Mouse (Mus musculus): ENCODE measurements around the gene Ikzf3. TPM values are rescaled to one million over a fixed set of nuclear protein-coding genes. Genes with fewer than 3 reads are reported as not detected.

Gene Ikzf3
- polyA plus RNA-seq, 1 experiment, result 3.9 TPM

DNA sequence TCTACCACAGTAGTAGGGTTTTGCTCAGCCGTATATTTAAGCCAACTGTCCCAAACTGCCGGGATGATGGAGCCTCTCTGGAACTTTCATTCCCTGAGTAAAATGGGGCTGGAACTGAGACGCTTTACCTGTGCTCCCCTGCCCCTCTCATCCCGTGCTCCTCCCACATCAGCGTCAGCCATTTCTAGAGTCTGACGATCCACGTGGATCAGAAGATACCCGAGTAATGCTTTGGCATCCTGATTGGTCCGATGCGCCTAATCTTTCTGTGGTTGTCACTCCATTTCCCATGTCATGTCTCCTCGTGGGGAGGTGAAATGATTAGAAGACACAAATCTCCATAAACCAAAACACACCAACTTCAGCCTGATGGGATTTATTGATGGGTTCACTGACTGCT is 70.9 kb downstream of the Ikzf3 start:
- Histone ChIP-seq H3K27me3 (replicated peaks; ENCODE audit: control insufficient read depth, insufficient read depth, low read length) (no peaks in the 10 kb centered on the region), H3K27ac (ENCODE audit: insufficient read depth, low read depth, low read length) (no peak overlapping the region), H3K4me1 (ENCODE audit: control insufficient read depth, insufficient read depth, low read length) (no peaks in the 10 kb centered on the region), H3K4me3 (ENCODE audit: insufficient read depth, low read depth, low read length) (no peak overlapping the region), H3K36me3 (ENCODE audit: control insufficient read depth, insufficient read depth, low read length) (no peaks in the 10 kb centered on the region)
- no peak for TF ChIP-seq CTCF (conservative IDR thresholded peaks at IDR 0.05; ENCODE audit: insufficient read depth, insufficient read length, low read depth, low read length)
- WGBS, result 91% methylated on average over 11 of the region's 11 CpGs
- DNase-seq, result no peak

DNA sequence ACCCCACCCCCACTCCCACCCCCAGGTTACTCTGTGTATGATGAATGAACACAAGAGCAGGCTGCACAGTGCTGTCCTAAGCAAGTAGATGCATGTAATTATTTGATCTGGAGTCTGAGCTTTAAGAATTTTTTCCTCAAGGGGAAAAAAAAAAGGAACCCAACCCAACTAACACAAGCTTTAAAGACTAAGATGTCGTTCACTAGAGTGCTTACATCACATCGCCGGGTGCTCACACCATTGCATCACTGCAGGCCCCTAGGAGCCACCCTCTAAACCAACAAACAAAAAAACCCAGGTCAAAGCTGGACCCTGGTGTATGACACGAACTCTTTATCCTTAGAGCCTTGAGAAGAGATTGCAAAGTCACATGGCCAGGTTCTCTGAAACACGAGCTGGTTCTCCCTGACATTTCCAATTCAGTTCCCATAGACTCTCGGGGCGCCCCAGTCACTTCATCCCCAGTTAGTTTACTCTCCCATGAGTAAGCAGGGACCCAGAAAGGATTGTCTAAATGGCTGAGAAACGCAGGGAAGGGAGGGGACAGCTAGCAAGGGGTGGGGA is 71.8 kb downstream of the Ikzf3 start:
- no peak overlapping the region for H3K27ac ChIP-seq (ENCODE audit: insufficient read depth, low read depth, low read length)
- no peaks in the 10 kb centered on the region for H3K4me1 ChIP-seq (ENCODE audit: control insufficient read depth, insufficient read depth, low read length)
- H3K4me3 ChIP-seq (ENCODE audit: insufficient read depth, low read depth, low read length), result no peak overlapping the region
- no peak for TF ChIP-seq POLR2A (IDR thresholded peaks at IDR 0.05; ENCODE audit: low read depth, low read length)
- TF ChIP-seq CTCF (conservative IDR thresholded peaks at IDR 0.05; ENCODE audit: insufficient read depth, insufficient read length, low read depth, low read length), result no peak
- 54% methylated on average over 8 of the region's 8 CpGs for WGBS
- H3K36me3 ChIP-seq (ENCODE audit: control insufficient read depth, insufficient read depth, low read length), result no peaks in the 10 kb centered on the region
- no peaks in the 10 kb centered on the region for H3K27me3 ChIP-seq (replicated peaks; ENCODE audit: control insufficient read depth, insufficient read depth, low read length)
- no peak for DNase-seq

DNA sequence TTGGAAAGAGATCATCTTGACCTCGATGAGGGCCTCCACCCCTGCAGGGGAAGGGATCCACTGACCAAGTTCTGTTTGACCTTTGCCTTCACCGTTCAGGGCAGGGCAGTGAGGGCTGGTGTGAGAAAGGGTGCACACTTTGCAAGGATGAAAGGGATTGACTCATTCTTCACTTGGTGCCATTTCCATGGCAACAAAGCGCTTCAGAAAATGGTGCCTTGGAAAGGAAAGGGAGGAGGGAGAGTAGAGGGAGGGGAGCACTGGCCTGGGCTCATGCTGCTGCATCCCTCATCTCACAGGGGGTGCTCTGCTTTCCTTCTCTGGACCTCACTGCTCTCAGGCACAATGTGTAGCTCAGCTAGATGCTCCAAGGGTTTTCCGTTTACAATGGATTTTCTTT is 73.1 kb downstream of the Ikzf3 start:
- Histone ChIP-seq H3K4me3 (ENCODE audit: insufficient read depth, low read depth, low read length) (no peak overlapping the region), H3K27me3 (replicated peaks; ENCODE audit: control insufficient read depth, insufficient read depth, low read length) (no peaks in the 10 kb centered on the region), H3K36me3 (ENCODE audit: control insufficient read depth, insufficient read depth, low read length) (no peaks in the 10 kb centered on the region), H3K4me1 (ENCODE audit: control insufficient read depth, insufficient read depth, low read length) (no peaks in the 10 kb centered on the region), H3K27ac (ENCODE audit: insufficient read depth, low read depth, low read length) (no peak overlapping the region)
- DNase-seq, result no peak
- TF ChIP-seq POLR2A (IDR thresholded peaks at IDR 0.05; ENCODE audit: low read depth, low read length) (no peak), CTCF (conservative IDR thresholded peaks at IDR 0.05; ENCODE audit: insufficient read depth, insufficient read length, low read depth, low read length) (no peak)
- 59% methylated on average over 4 of the region's 4 CpGs for WGBS

DNA sequence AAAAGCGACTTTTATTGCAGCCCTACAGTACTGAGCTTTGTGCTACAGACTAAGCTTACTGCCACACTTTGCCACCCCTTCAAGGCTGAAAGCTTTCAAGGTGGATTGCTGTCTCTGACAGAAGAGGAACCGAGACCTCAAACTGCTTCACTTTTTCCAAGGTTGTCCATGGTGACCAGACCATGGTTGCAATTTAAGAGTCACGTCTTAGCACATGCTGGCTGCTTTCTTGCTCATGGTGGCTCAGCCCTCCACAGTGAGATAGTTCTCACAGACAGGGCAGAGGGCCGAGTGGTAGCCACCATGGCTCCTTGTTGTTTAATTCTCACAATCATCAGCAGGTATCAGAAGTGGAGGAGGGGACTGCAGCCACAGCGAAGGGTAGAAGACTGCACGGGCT is 75.0 kb downstream of the Ikzf3 start:
- no peak overlapping the region for H3K27ac ChIP-seq (ENCODE audit: insufficient read depth, low read depth, low read length)

DNA sequence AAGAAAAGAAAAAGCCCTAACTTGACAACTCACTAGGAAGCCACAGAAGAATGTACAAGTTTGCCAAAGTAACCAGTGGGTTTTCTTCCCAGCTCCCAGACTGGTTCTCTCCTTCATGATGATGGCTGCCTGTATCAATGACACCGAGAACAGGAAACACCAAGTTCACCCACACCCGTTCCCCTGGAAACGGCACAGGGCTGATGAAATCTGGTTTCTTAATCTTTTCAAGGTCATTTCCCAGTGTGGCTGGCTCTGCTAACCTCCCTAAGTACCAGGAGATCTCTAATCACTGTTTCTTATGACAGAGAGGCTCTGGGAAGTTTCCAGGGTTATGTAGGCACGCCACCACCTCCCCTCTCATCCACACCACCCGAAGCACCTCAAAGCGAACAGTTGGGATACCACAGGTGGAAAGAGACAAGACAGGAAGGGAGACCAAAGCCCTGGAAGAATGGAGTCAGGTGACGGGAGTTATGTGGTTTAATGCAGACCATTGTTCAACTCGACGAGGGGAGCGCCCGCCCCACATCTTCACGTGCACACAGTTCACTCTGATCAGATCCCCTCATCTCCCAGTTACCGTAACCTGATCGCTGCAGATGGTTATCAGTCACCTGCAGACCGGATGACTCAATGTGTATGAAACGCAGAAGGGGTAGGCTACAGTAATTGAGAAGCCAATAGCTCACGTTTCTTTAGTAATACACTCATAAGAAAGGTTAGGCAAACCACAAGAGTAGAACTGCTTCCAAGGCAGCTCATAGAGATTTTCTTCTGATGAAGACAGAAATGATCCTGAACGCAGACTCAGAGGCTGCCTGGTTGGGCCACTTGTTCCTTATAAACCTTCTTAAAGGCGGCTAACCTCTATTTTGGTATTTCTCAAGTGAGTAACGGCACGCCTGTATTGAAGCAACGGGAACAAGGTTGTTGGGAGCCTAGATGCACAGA is 75.8 kb downstream of the Ikzf3 start:
- Histone ChIP-seq H3K4me3 (ENCODE audit: insufficient read depth, low read depth, low read length) (no peak overlapping the region), H3K4me1 (ENCODE audit: control insufficient read depth, insufficient read depth, low read length) (no peaks in the 10 kb centered on the region), H3K36me3 (ENCODE audit: control insufficient read depth, insufficient read depth, low read length) (no peaks in the 10 kb centered on the region), H3K27me3 (replicated peaks; ENCODE audit: control insufficient read depth, insufficient read depth, low read length) (no peaks in the 10 kb centered on the region), H3K27ac (ENCODE audit: insufficient read depth, low read depth, low read length) (no peak overlapping the region; the same call in 1 of the 2 replicates)
- TF ChIP-seq POLR2A (IDR thresholded peaks at IDR 0.05; ENCODE audit: low read depth, low read length) (no peak), CTCF (conservative IDR thresholded peaks at IDR 0.05; ENCODE audit: insufficient read depth, insufficient read length, low read depth, low read length) (no peak)
- WGBS, result 51% methylated on average over 22 of the region's 22 CpGs
- DNase-seq, result no peak

More for the DNA sequence above, 75.0 kb downstream of the Ikzf3 start:
- Histone ChIP-seq H3K27me3 (replicated peaks; ENCODE audit: control insufficient read depth, insufficient read depth, low read length) (no peaks in the 10 kb centered on the region), H3K36me3 (ENCODE audit: control insufficient read depth, insufficient read depth, low read length) (no peaks in the 10 kb centered on the region), H3K4me3 (ENCODE audit: insufficient read depth, low read depth, low read length) (no peak overlapping the region), H3K4me1 (ENCODE audit: control insufficient read depth, insufficient read depth, low read length) (no peaks in the 10 kb centered on the region)
- DNase-seq, result no peak
- 76% methylated on average over 6 of the region's 6 CpGs for WGBS
- TF ChIP-seq POLR2A (IDR thresholded peaks at IDR 0.05; ENCODE audit: low read depth, low read length) (no peak), CTCF (conservative IDR thresholded peaks at IDR 0.05; ENCODE audit: insufficient read depth, insufficient read length, low read depth, low read length) (no peak)

DNA sequence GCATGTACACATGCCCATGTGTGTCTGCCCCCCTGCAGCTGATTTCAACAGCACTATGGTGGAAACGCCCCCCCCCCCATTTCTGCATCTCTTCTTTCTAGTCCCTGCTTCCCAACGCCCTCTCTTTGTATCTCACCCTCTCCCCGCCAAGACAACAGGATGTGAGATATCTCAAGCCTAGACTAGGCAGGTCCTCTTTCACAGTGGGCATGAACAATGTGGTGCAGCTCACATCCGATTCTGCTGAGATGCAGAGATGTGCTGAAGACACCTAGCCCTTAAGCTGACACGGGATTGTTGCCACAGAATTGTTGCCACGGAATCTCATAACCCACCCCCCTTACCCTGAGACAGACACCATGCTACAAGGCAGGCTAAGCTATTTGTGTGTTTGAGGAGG is 81.3 kb downstream of the Ikzf3 start:
- H3K27ac ChIP-seq (ENCODE audit: insufficient read depth, low read depth, low read length), result no peak overlapping the region
- no peak overlapping the region for H3K4me3 ChIP-seq (ENCODE audit: insufficient read depth, low read depth, low read length)
- no peaks in the 10 kb centered on the region for H3K36me3 ChIP-seq (ENCODE audit: control insufficient read depth, insufficient read depth, low read length)
- TF ChIP-seq CTCF (conservative IDR thresholded peaks at IDR 0.05; ENCODE audit: insufficient read depth, insufficient read length, low read depth, low read length) (no peak), POLR2A (IDR thresholded peaks at IDR 0.05; ENCODE audit: low read depth, low read length) (no peak)
- DNase-seq, result no peak
- 77% methylated on average over 6 of the region's 6 CpGs for WGBS
- no peaks in the 10 kb centered on the region for H3K4me1 ChIP-seq (ENCODE audit: control insufficient read depth, insufficient read depth, low read length)
- no peaks in the 10 kb centered on the region for H3K27me3 ChIP-seq (replicated peaks; ENCODE audit: control insufficient read depth, insufficient read depth, low read length)

DNA sequence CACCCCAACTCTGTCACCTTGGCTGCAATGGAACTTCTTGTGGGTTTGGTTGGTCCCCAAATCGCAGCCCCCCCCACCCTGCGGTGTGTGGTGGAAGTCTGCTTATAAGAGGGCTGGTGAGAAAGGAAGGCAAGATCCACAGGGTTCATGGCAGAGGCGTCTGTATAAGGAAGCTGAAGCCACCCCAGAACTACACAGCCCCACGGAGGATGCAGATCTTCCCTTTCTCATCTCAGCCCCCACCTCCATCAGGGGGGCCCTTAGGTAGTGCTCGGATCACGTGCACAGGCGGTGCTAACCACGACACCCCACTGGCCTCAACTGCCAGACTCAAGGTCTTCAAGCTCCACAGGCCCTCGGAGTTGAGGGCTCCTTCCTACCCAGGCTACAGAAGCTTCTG is 81.9 kb downstream of the Ikzf3 start:
- Histone ChIP-seq H3K4me1 (ENCODE audit: control insufficient read depth, insufficient read depth, low read length) (no peaks in the 10 kb centered on the region), H3K27ac (ENCODE audit: insufficient read depth, low read depth, low read length) (no peak overlapping the region)
- WGBS, result 86% methylated on average over 9 of the region's 9 CpGs

More for the DNA sequence above, 81.9 kb downstream of the Ikzf3 start:
- DNase-seq, result no peak
- no peak for TF ChIP-seq CTCF (conservative IDR thresholded peaks at IDR 0.05; ENCODE audit: insufficient read depth, insufficient read length, low read depth, low read length)
- no peak for TF ChIP-seq POLR2A (IDR thresholded peaks at IDR 0.05; ENCODE audit: low read depth, low read length)
- Histone ChIP-seq H3K27me3 (replicated peaks; ENCODE audit: control insufficient read depth, insufficient read depth, low read length) (no peaks in the 10 kb centered on the region), H3K4me3 (ENCODE audit: insufficient read depth, low read depth, low read length) (no peak overlapping the region), H3K36me3 (ENCODE audit: control insufficient read depth, insufficient read depth, low read length) (no peaks in the 10 kb centered on the region)

Data from kidney, adult 2 months (tissue).